Mouse (Mus musculus) ES-E14 (cell line): ENCODE data around the gene Olfr1396. TPM values are rescaled to one million over a fixed set of nuclear protein-coding genes. Genes with fewer than 3 reads are reported as not detected.

Experiments used
- DNase-seq: peaks from one replicate; pipeline ENCODE4 v3.0.0-alpha.2; 2013; ENCODE audit warnings: low read depth, low spot score
- H3K27ac ChIP-seq: 2 replicates; pipeline ENCODE4 v1.5.1; 2012; ENCODE audit warnings: low read depth, mild to moderate bottlenecking, low read length, moderate library complexity, mixed read lengths; ENCODE audit not compliant: poor library complexity, insufficient read depth, severe bottlenecking
- H3K36me3 ChIP-seq: 2 replicates; pipeline ENCODE4 v1.6.1; 2012; ENCODE audit warnings: mild to moderate bottlenecking, low read length, moderate library complexity, mixed read lengths; ENCODE audit not compliant: control insufficient read depth, poor library complexity, insufficient read depth, severe bottlenecking
- H3K4me1 ChIP-seq, 2 experiments: fragments of 150-350 bp in 1 of 2; sonication (generic) in 1 of 2; 2 replicates each; pipeline ENCODE4 v1.6.1; 2012; ENCODE audit warnings: low read length in 2 of 2, mild to moderate bottlenecking in 1 of 2, mixed read lengths in 1 of 2; ENCODE audit not compliant: control insufficient read depth in 2 of 2, insufficient read depth in 2 of 2, poor library complexity in 1 of 2
- H3K4me3 ChIP-seq, 2 experiments: fragments of 150-350 bp in 1 of 2; sonication (generic) in 1 of 2; 2 replicates each; pipeline ENCODE4 v1.5.1; 2012; ENCODE audit warnings: low read length in 2 of 2, low read depth in 1 of 2, mild to moderate bottlenecking in 1 of 2, mixed read lengths in 1 of 2; ENCODE audit not compliant: insufficient read depth in 1 of 2, poor library complexity in 1 of 2, severe bottlenecking in 1 of 2
- H3K9ac ChIP-seq: 2 replicates; pipeline ENCODE4 v1.6.1; 2012; ENCODE audit warnings: low read depth, mild to moderate bottlenecking, low read length, mixed read lengths; ENCODE audit not compliant: poor library complexity, insufficient read depth, severe bottlenecking
- H3K9me3 ChIP-seq: fragments of 150-350 bp; sonication (generic); 2 replicates; pipeline ENCODE4 v1.6.1; 2012; ENCODE audit warnings: low read depth, mild to moderate bottlenecking, low read length; ENCODE audit not compliant: control insufficient read depth, insufficient read depth
- CHD2 ChIP-seq: IDR thresholded peaks from 2 replicates; pipeline ENCODE4 v1.6.1; 2014; ENCODE audit warnings: mild to moderate bottlenecking, low read depth, low read length, inconsistent platforms
- HCFC1 ChIP-seq: IDR thresholded peaks from 2 replicates; pipeline ENCODE4 v1.6.1; 2012; ENCODE audit warnings: low read length, inconsistent platforms, borderline replicate concordance; ENCODE audit not compliant: insufficient read depth
- MAFK ChIP-seq: IDR thresholded peaks from 2 replicates; pipeline ENCODE4 v1.6.1; 2014; ENCODE audit warnings: mild to moderate bottlenecking, low read depth, low read length, inconsistent platforms; ENCODE audit not compliant: insufficient read depth
- ZC3H11A ChIP-seq: IDR thresholded peaks from 2 replicates; pipeline ENCODE4 v1.6.1; 2012; ENCODE audit warnings: low read depth, mild to moderate bottlenecking, inconsistent platforms, low read length, borderline replicate concordance
- ZNF384 ChIP-seq: IDR thresholded peaks from 2 replicates; pipeline ENCODE4 v1.6.1; 2012; ENCODE audit warnings: low read depth, low read length, inconsistent platforms
- in situ Hi-C, 2 experiments: fragments of 600-800 bp; cut with MboI; formaldehyde crosslinking; loops; one replicate each; pipeline ENCODE4 v1.15.1; 2025; ENCODE audit warnings: low sequenced_read_pairs in 2 of 2, inconsistent platforms in 1 of 2; ENCODE audit not compliant: unreplicated experiment in 2 of 2
- total RNA-seq: library from RNA; depleted of rRNA; stranded (reverse); fragments of 300-350 nt; gene quantifications from 2 replicates; pipeline ENCODE4 v1.2.3, GENCODE M21; 2012

Olfr1396 gene
- total RNA-seq, 1 experiment = not detected

DNA sequence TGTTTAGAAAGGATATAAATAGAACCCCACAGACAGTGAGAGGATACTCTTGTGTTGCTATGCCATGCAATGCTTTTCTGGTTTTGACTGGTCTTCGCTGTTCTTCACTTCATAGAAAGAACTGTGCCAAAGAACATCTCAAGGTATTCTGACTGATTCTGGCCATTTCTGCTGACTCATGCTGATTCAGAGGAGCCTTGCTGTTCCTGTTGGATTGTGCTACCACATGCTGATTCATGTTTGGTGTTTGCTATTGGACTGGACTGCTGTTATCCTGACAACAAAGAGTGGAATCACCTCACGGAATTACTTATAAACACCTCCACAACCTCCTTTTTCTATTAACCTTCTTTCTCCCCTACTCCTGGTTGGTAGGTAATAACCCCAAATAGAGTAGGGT, 9.5 kb upstream of the Olfr1396 start:
- Histone ChIP-seq H3K9me3 (no peaks in the 10 kb centered on the region), H3K27ac (no peak overlapping the region), H3K4me1 (no peaks in the 10 kb centered on the region), H3K36me3 (no peaks in the 10 kb centered on the region), H3K9ac (no peak overlapping the region), H3K4me3 (no peak overlapping the region)
- TF ChIP-seq ZNF384 (no peak), MAFK (peak; percentile 89), CHD2 (no peak)
- in situ Hi-C loops = no loop called here
- DNase-seq = no peak

DNA sequence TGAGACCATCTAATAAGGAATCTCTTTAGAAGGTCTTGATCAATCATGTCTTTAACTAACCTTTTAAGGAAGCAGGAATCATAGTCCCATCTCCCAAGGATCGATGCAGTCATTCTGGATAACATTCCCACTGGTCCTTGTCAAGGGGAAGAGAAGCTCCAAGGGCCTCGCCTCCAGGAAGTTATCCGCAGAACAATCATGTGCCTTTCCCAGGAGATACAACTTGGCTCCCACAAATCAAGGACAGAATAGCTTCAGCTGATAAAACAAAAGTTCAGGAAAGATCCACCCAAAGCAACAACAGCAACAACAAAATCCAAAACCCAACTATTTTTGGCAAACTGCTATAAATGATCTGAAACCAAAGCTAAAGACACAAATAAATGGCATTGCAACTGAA, 5.0 kb upstream of the Olfr1396 start:
- Histone ChIP-seq H3K27ac (no peak overlapping the region), H3K4me1 (no peaks in the 10 kb centered on the region), H3K36me3 (no peaks in the 10 kb centered on the region), H3K4me3 (no peak overlapping the region), H3K9me3 (no peaks in the 10 kb centered on the region), H3K9ac (no peak overlapping the region)
- DNase-seq = no peak
- TF ChIP-seq HCFC1 (no peak), ZC3H11A (no peak), CHD2 (no peak), ZNF384 (no peak), MAFK (no peak)
- in situ Hi-C loops = loop anchor here in 1 of 2 experiments (10.0 kb wide), 1 partner anchor 245 kb away; the partner anchor contains the start of gene Irgm1

DNA sequence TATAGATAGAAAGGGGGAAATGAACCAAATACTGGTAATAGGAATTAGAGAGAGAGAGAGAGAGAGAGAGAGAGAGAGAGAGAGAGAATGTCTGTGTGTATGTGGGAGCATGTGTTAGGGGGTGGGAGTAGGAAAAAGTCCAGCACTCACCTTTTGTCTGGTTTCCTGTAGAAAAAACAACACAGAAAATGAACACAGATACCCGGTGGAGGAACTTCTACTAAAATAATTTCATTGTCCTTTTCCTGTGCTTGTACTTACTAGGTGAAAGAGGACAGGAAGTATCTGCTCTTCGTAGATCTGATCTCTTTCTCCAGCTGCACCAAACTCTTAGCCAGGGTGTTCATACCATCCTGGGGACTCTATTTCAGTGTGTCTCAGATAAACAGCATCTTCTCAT, 516 bp downstream of the Olfr1396 start:
- H3K36me3 ChIP-seq = no peaks in the 10 kb centered on the region
- no peak for TF ChIP-seq MAFK
- TF ChIP-seq HCFC1 = no peak
- TF ChIP-seq ZNF384 = no peak
- TF ChIP-seq CHD2 = no peak
- TF ChIP-seq ZC3H11A = no peak
- DNase-seq = no peak
- H3K27ac ChIP-seq = no peak overlapping the region
- H3K9me3 ChIP-seq = no peaks in the 10 kb centered on the region
- no peak overlapping the region for H3K9ac ChIP-seq
- no peak overlapping the region for H3K4me3 ChIP-seq
- in situ Hi-C loops = loop anchor here in 1 of 2 experiments (10.0 kb wide), 1 partner anchor 239 kb away; the partner anchor contains the start of gene Irgm1
- H3K4me1 ChIP-seq = no peaks in the 10 kb centered on the region

DNA sequence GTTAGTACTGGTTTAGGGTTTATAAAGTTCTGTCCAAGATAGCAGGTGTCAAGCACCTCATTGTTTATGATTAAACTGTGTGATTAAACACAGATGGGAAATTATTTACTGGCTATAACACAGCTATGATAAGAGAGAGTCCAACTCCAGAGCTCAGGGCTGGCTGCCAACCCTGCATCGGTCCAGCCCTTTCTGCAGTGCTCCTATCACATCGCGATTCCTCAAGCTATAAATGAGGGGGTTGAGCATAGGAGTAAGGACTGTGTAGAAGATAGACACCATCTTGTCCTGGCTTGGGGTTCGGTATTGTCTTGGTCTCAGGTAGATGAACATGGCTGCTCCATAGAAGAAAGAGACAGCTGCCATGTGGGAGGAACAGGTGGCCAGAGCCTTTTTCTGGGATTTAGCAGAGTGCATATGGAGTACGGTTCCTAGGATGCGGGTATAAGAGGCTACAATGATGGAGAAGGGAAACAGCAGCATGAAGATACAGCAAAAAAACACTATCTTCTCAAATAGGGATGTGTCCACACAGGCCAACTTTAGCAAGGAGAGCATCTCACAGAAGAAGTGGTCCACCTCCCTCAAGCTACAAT, 2.0 kb downstream of the Olfr1396 start:
- no peak for DNase-seq
- no peaks in the 10 kb centered on the region for H3K9me3 ChIP-seq
- no peak for TF ChIP-seq ZC3H11A
- no peak for TF ChIP-seq HCFC1
- TF ChIP-seq MAFK = no peak
- no peak for TF ChIP-seq ZNF384
- TF ChIP-seq CHD2 = no peak
- no peak overlapping the region for H3K9ac ChIP-seq
- no peaks in the 10 kb centered on the region for H3K4me1 ChIP-seq
- H3K27ac ChIP-seq = no peak overlapping the region
- H3K36me3 ChIP-seq = no peaks in the 10 kb centered on the region
- H3K4me3 ChIP-seq = no peak overlapping the region
- in situ Hi-C loops = loop anchor here in 1 of 2 experiments (10.0 kb wide), 1 partner anchor 238 kb away; the partner anchor contains the start of gene Irgm1
